Mouse (Mus musculus) B cell, adult 2 months (primary cell): ENCODE data around the gene Sptb.

ENCODE experiments used
- DNase-seq, 2 experiments: peaks; one replicate each; pipeline ENCODE4 v3.0.0; 2022

Sptb gene

GRCm38 (mm10) chr12:76540169-76540568 is 170.2 kb downstream of the Sptb start:
- DNase-seq = no peak

GRCm38 (mm10) chr12:76537434-76537833 is 172.9 kb downstream of the Sptb start:
- DNase-seq = peak; percentile 77 to 82

- no peak for DNase-seq
These were observed 173.7 kb downstream of the Sptb start for GRCm38 (mm10) chr12:76536591-76537153.

- no peak for DNase-seq
These were observed 174.9 kb downstream of the Sptb start for GRCm38 (mm10) chr12:76535471-76535900.

GRCm38 (mm10) chr12:76534641-76535283 is 175.6 kb downstream of the Sptb start:
- no peak for DNase-seq

GRCm38 (mm10) chr12:76534233-76534632 is 176.1 kb downstream of the Sptb start:
- peak; percentile 47 to 48 for DNase-seq

GRCm38 (mm10) chr12:76533377-76534222 is 176.7 kb downstream of the Sptb start:
- peak; percentile 72 to 75 for DNase-seq

- DNase-seq = peak; percentile 59 to 62
These were observed 177.4 kb downstream of the Sptb start for GRCm38 (mm10) chr12:76532926-76533376.

GRCm38 (mm10) chr12:76531986-76532925 is 178.1 kb downstream of the Sptb start:
- no peak for DNase-seq

GRCm38 (mm10) chr12:76530580-76531139 is 179.7 kb downstream of the Sptb start, which contains the start of gene Plekhg3:
TSS of gene Plekhg3 (plus strand) at chr12:76530891.
- DNase-seq = no peak
